Mouse (Mus musculus) frontal cortex, postnatal 25 days (tissue): ENCODE results near the gene Cd38.
"Not testable (repeated sequence)": the region's sequence is repeated elsewhere in the genome, so short reads cannot be mapped to it uniquely, and the experiment has no call there.

Experiments
- DNase-seq, 2 experiments: peaks; one replicate each; pipeline ENCODE4 v3.0.0; 2022; ENCODE audit warnings: low spot score in 2 of 2

The Cd38 gene

DNA sequence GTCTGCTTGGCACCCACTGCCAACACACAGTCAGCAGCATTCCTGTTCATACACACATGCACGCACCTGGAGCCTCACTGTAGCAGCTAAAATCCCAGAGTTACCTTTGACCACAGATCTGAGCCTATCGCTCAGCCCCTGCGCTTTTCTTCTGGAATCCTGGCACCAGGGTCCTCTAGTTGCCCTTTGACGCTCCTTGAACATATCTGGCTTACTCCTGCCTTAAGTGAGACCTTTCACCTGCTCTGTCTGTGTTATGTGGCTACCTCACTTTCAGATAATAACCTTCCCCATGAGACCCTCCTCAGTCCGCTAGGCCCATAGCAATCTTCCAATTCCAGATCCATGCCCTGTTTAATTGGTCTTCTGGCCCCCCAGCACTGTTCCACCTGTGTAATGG lies 8.3 kb upstream of the Cd38 start:
- no peak for DNase-seq

DNA sequence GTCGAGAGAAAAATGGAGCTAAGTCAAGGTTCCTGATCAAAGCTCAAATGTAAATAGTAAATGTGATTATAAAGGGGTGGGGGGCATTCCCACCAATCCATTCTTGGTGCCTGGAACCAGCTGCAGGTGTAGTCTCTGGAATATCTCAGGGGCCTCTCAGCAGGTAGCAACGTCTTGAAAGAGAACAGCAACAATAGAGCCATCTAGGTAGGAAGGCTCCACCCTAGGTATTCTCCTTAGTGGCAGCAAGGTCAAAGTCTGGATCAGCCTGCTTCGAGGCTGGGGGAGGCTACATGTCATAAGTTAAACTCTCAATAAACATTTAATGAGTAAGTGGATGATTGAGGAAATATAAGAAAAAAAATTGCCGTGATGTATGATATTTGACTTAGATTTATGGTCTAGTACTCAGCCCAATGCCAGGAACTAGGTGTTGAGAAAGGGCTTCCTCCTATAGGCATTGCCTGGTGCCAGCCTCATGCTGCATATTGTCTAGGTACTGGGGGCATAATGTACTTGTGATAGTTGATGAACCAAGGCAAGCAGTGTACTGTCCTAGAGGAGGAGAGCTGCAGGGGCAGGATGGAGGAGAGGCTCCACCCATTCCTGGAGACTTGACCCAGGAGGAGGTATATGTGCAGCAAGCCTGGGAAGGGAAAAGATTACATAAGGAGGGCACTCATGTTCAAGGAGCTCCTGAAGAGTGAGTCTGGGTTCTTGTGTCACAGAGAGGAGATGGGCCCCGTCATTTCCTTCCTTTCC lies 7.5 kb upstream of the Cd38 start:
- no peak for DNase-seq

DNA sequence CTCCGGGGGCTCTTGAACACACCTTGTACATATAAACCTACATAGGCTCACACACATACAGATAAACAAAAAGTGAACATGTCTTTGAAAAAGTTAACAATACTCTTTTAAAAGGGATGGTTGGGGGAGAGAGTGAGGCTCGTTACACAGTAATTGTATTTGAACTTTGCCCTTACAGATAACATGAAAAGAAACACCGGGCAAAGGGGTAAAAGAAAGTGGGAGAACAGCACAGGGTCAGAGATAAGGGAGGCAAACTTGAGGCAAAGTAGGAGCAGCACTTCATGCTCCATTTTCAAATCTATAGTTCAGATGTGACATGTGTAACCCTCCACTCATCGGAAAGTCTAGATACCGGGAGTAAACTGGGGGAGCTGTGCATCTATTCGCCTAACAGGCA lies 4.7 kb upstream of the Cd38 start:
- DNase-seq: no peak

DNA sequence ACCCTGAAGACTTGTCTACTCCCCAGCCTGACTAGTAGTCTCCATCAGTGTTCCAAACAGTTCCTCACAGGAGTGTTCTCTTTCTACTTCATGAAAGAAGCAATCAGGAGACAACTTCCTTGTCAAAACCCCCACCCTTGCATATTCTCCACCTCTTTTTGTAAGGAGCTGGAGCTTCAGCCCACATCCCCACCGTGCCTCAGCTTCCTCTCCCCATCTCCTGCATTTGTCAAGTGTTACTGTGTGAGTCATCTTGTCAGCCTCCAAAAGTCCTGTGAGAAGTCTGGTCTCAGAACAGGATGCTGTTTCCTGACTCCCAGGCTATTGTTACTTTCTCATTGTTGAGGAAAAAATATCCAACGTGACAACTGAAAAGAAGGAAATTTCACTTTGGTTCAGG lies 3.0 kb upstream of the Cd38 start:
- DNase-seq: no peak

DNA sequence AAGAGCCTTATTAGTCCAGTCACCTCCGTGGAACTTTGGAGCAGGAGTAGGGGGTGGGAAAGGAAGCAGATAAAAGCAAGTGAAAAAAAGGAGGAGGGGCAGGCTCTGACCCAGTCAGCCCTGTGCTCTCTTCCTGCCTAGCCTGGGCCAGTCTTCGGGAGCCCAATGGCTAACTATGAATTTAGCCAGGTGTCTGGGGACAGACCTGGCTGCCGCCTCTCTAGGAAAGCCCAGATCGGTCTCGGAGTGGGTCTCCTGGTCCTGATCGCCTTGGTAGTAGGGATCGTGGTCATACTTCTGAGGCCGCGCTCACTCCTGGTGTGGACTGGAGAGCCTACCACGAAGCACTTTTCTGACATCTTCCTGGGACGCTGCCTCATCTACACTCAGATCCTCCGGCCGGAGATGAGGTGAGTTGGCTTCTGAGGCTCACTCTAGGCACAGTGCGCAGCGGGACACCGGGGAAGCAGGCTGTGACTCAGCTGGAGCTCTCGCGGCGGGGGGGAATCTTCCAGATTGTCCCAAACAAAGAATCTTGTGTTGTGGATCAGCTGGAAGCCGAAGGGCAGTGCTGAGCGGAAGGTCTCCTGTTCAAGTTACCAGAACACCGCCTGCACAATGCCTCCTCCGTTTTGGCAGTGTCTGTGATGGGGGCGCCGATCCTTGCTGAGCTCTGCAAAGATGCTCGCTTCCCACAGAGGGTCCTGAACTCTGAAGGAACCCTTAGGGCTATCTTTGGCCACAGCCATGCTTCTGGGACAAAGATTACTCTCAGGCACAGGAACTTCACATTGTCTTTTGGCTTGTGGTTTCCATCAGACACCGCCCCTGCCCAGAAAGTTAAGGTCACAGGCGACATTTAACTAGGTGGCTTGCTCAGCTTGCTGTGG lies 603 bp downstream of the Cd38 start:
- DNase-seq: peak; percentile 8 to 24

DNA sequence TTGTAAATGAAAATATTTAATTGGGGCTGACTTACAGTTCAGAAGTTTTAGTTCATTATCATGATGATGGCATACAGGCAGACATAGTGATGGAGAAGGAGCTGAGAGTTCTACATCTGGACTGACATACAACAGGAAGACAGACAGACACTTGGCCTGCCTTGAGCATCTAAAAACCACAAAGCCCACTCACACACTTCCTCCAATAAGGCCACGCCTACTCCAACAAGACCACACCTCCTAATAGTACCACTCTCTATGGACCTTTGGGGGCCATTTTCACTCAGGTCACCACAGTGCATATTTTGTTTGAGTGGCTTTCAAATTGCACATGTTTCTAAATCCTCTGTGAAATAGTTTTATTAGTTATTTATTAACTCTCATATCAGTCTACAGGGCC lies 3.5 kb downstream of the Cd38 start:
- no peak for DNase-seq

DNA sequence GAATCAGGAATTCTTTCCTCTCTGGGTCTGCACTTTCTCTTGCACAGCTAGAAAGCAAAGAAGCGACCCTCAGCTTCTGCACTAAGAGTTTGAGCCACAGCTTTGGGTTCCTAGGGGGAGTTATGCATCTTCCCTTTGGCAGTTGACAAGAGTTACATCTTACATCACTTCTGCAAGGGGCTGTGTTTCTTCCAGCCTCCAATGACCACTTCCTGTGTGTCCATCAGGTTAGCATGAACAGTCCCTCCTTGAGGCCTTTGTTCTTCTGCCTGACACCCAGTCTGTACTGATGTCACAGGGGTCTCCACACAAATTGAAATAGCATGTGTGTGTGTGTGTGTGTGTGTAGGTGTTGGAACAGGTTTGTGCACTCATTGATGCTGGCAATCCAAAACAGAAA lies 4.3 kb downstream of the Cd38 start:
- DNase-seq: no peak

DNA sequence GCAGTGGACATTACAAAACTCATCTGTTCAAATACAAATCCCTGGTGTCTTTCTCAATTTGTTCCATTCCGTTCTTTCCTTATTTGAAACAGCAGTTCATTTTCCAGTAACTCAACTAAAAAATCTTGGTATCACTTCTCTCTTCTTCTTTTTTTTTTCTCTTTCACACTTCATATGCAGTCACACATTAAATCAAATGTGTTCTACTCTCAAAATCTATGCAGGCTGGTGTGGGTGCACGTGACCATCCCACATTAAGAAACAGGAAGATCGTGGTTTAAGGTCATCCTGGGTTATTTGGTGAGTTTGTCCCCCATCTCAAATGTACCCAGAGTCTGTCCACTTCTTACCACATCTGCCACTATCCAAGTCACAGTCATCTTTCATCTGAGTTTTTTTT lies 13.7 kb downstream of the Cd38 start:
- no peak for DNase-seq

DNA sequence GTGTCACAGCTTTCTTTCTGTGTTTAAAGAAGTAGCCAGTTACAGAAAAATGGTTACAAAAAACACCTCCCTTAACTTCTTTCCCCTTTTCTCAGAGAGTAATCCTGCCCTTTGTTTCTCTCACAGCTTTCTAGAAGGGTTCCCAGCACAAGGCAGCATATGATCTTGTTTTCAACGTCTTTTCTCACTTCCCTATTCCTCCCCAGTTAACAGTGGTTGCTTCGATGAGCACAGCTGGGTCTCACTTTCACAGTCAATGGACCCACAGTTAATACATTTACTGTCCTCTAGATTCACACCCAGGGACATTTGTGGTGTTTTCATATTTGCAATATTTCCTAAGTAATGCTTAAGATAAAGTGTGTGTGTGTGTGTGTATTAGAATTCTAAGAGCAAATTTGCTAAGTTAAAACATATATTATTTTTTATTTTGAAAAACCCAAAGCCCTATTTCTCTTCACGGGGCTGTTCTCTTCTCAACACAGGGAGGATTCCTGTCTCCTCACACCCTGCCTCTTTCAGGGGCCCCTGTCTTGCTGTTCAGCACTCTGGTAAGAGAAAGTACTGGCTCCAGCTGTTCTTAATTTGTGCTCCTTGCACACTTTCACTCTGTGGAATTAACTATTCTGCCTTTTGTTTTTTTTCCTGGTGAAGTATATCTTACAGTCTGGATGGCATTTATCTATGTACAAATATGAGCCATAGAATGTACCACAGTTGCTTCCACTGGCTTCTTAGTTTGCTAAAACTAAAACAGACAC lies 16.9 kb downstream of the Cd38 start:
- no peak for DNase-seq

DNA sequence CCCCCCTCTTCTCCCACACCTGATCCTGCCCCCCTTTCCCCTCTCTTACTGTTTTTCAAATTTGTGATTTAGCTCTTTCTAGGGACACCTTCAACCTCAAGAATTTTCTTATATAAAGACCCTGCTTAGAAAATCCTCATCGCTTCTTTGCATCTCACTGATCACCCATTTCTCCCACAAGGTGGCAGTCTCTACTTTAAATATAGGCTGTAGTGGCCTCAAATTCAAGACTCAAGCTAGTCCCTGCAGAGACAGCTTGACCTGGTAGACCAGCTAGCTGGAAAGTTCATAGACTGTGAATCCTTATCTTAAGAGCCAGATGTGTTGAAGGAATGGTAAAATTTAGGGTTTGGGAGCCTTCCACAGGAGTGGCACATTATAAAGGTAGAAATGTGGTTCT lies 24.0 kb downstream of the Cd38 start:
- no peak for DNase-seq

DNA sequence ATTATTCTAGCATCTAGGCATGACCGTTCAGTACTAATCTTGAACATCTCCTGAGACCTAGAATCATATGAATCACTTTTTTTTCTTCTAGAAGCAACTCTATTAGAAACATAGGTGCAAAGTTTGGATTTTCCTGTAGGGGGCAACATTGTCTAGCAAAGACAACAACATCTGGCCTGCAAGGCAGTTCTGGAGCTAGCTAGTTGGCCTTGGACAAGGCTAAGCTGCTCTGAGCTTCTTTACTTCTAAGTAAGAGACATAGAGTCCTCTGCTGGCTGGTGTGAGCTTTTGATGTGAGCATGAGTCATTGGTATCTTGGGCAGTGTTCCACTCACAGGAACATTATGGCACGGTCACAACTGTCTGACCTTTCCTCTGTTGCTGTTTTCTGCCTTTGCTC lies 25.8 kb downstream of the Cd38 start:
- peak in 1 of 2 experiments; percentile 5 for DNase-seq

DNA sequence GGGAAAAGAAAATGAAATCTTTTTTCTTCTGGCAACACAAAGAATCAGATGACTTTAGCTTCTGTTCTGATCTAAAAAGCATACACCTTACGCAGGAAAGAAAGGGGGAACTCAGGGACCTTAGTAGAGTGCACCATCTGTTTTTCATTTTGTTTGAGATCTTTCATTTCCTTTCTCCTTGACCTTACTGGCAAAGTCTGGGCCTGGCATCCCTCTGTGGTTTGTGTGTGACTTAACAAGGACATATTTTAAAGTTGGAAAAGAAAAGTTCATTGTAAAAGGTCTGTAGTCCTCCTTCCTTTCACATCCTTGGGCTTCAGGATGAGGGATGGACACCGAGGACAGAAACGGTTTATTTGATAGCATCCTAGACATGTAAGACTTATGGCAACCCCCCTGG lies 27.6 kb downstream of the Cd38 start:
- DNase-seq: no peak

DNA sequence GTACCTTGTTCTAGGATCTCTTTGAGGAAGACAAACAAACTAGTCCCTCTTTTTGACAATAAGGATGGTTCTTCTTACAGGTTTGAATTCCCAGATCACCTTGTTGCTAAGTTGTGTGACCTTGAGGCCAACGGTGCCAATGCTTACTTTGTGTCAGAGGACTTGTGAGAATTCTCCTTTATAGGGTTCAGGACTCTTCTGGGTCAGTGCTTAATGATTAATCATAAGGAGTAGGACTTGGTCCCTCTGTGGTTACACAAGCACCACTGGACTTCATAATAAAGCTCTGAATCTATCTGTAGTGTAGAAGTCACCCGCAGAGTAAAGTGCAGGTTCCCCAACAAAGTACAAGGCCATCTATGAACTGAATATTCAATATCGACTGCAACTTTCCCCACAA lies 36.3 kb downstream of the Cd38 start:
- no peak for DNase-seq

DNA sequence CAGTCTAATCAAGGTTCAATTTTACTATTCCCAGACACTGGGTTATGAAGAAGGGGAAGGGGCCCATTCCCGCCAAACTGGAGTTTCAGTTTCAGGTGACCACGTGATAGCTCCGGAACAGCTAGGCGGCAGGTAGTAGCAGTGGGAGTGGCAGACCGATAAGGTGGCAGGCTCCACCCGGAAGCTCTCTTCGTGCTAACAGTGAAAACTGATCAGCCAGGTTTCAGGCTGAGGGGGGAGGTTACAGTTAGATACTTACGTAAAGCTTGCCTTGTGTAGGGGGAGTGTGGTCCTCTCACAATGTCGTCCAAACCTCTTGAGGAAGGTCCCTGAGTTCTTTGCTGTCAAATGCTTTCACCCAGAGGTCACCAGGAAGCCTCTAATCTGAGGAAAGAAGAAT lies 40.9 kb downstream of the Cd38 start:
- DNase-seq: no peak

DNA sequence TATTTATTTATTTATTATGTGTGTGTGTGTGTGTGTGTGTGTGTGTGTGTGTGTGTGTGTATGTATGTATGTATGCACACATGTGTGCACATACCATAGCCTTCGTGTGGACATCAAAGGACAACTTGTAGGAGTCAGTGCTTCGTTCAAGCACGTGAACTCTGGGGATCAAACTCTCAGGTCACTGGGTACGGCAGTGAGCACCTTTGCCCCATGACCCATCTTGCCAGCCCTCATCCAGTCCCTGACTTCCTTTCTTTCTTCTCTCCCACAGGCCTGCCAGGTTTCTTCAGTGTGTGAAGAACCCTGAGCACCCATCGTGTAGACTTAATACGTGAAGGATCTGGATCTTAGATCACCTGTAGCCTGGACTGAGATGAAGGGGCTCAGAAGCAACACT lies 41.7 kb downstream of the Cd38 start:
- no peak for DNase-seq

DNA sequence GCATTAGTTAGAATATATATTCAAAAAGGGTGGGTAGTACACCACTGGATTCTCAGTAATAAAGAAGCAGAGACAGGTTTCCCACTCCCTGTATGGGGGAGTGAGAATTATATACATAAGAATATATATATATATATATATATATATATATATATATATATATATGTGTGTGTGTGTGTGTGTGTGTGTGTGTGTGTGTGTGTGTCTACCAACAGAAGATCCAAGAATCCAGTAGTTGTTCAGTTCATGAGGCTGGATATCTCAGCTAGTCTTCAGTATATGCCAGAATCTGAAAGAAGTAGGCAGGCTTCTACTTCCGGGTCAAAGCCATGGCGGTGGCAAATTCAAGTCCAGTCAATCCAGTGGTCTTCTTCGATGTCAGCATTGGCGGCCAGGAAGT lies 44.5 kb downstream of the Cd38 start, which contains the start of gene Gm7879:
Gene Gm7879, plus strand, starts transcription at position 301 of the 400 bp plus-strand sequence.
- DNase-seq: not testable (repeated sequence)

DNA sequence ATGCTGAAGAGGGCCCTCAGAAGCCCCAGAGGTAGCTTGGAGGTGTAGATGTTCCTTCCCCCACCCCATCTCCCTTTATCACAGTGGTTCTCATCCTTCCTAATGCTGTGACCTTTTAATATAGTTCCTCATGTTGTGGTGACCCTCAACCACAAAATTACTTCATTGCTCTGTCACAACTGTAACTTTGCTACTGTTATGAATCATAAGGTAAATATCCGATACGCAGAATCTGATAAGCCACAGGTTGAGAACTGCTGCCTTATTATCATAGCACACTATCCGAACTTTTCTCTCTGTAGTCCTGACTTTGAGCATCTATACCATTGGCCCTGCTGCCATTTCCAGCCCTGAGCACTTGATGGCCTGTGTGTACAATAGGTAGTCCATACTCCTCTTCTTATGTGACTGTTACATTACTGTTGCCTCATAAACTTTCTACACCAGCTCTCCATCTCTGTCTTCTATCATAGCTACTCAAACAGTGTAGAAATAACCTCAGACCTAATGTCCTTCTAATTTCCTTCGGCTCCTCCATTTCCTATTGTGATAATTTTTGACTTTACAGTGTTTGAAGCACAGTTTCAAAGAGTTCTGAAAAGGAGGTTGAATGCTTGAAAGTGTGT lies 47.0 kb downstream of the Cd38 start:
- DNase-seq: no peak

DNA sequence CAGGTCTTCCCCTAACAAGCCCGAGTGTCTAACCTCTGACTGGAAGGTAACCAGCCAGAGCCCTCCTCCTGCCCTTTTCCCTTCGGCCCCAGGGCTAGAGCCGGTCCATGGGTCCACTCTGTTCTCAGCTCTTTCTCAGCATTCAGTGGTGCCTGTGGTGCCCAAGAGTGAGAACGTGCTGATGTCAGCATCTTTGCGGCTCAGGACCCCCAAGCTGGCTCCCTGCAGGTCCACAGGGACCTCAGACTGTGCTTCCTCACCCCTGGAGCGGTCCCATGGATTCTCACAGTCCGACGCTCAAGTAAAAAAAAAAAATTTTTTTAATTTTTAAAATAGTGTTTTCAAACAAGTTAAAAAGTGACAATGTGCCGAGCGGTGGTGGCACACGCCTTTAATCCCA lies 53.5 kb downstream of the Cd38 start:
- DNase-seq: no peak

DNA sequence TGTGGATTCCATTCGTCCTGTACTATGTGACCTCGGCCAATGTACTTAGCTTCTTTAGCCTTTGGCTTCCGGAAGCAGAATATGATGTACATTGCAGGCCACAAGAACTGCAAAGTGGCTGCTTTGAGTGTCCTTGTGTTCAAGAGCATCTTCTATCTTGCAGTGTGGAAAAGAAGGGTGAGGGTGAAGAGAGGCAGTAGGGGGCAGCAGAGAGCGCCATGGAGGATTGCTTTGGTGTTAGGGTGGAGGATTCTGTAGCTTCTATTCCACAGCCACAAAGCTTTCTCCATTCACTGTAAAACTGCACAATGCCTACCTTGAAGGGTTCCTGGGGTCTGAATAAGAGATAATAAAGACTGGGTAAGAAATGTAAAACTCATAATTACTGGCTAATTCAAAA lies 55.6 kb downstream of the Cd38 start:
- DNase-seq: peak; percentile 67 to 68

DNA sequence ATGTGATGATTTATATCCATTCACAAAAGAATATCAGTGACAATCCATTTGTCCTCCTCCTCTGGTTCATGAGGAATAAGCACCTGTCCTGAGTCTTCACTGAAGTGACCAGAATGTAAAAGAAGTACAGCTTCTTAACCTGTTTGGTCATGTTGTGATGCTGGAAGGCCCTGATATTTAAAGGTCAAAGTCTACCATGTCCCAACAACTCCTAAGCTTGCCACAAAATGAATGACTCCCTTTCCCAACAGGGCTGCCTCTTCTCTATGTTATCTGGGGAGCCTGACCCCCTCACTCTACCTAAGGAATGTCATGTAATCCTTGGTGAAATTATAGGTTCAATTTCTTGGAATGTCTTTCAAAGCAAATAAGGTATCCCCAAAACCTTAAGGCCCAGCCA lies 59.4 kb downstream of the Cd38 start:
- DNase-seq: no peak

DNA sequence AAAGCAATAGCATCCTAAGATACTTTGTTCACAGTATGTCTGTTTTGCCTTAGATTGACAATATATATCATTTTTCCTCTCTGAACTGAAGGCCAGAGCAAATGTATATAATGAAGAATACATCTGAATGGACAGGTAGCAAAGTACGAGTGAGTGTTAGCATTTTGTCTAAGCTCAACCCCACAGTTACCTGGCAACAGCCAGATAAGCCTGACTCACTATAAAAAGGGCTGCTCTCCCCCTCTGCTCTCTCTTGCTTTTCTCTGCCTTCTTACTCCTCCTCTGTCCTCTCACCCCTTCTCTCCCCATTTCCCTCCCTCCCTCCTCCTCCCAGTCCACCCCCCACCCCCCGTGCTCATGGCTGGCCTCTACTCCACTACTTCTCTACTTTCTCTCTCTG lies 64.9 kb downstream of the Cd38 start:
- DNase-seq: no peak
